Mouse (Mus musculus) granulocyte monocyte progenitor cell, adult 5-6 weeks (primary cell): ENCODE data around the gene Gpatch2l. TPM values are rescaled to one million over a fixed set of nuclear protein-coding genes. Genes with fewer than 3 reads are reported as not detected.
A peak's percentile ranks its signal among the peaks of the same experiment; 100 is the strongest.

Experiments
- ATAC-seq: replicated peaks from 2 replicates; pipeline ENCODE4 v1.8.0; 2016; ENCODE audit warnings: mild to moderate bottlenecking, moderate TSS enrichment, inconsistent platforms; ENCODE audit not compliant: poor library complexity, severe bottlenecking
- total RNA-seq, 2 experiments: library from RNA; stranded (forward) in 1 of 2; stranded (reverse) in 1 of 2; fragments of 200-712, 200-1000 nt in 1 of 2; fragments of >200 nt in 1 of 2; fragmentation: Nextera tagmentation in 1 of 2; gene quantifications; 2 replicates each; pipeline ENCODE4 v1.2.3; 2014 to 2017

Gpatch2l gene
- total RNA-seq, 2 experiments from 2014 or later = 22.0 to 29.2 TPM

GRCm38 (mm10) chr12:86276463-86276862 lies 34.8 kb downstream of the Gpatch2l start:
- no peak for ATAC-seq

GRCm38 (mm10) chr12:86276895-86277294 lies 35.2 kb downstream of the Gpatch2l start:
- ATAC-seq = no peak

DNA sequence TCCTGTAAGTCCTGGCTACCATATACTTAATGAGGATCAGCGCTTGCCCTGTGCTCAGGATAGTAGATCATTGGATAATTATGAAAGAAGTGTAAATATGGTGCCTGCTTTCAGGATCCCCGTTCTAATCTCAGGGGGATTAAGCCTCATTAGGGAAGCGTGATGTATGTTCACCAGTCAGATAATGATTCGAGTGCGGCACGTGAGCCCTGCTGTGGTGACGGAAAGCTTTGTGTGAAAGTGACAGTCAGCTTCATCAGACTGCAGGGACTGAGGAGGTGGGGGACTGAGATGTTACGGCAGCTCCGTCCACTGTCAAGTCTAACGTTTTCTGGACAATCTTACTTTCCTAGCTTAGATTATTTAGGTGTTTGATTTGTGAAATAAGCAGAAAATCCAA lies 38.3 kb downstream of the Gpatch2l start:
- no peak for ATAC-seq

- no peak for ATAC-seq
Observed at GRCm38 (mm10) chr12:86285704-86286103, 44.0 kb downstream of the Gpatch2l start.

DNA sequence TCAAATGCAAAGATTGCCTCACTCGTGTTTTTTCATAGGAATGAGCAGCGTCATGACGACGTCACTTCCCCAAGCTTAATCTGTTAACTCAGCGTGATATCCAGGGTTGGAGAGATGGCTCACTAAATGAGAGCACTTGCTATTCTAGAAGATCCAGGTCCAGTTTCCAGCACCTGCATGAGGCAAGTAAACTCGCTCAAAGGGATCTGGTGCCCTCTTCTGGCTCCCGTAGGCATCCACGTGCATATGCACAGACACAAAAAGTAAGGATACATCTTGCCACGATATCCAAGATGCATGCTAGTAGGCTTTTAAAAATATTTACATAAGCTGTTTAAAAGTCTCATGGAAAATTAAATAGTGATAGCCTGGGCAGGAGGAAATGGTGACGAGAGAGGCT lies 55.8 kb downstream of the Gpatch2l start:
- no peak for ATAC-seq

DNA sequence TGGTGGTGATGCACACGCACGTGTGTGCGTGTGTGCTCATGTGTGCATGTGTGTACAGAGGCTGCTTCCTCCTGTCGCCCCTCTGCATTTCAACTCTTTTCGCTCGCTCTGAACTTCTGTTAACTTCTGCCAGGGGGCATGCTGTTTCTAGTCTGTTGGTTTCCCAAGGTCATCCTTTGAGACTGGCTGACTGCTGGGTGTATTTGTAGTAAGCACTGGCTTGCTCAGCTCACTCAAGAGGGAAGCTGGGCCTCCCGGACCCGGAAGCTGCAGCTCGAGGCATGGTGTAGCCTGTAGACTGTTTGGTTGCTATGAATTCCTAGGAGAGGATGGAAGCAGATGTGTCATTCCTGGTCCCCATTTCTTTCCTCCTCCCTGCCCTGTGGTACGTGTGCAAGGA lies 61.3 kb downstream of the Gpatch2l start:
- ATAC-seq = no peak

DNA sequence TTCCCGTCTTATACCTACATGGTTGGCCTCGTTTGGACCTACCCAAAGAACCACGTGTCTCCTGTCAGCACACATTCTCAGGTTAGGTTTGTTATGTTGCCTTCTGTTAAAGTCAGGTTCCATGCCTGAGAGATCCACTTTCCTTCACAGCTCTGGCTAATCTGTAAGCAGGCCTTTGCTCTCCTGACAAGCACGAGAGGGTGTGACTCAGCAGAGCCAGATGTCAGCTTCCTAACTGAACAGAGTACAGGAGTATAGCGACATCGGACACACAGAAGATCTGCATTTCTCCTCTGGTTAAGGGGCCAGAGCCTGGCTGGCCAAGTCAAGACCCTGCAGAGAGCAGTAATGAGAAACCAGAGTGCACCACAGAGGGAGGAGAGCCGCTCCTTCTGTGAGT lies 63.4 kb downstream of the Gpatch2l start:
- peak; percentile 20; the same call in 1 of the 2 replicates for ATAC-seq

- peak; percentile 76 for ATAC-seq
Observed at GRCm38 (mm10) chr12:86305635-86306243, 64.1 kb downstream of the Gpatch2l start.

GRCm38 (mm10) chr12:86309474-86309873 lies 67.8 kb downstream of the Gpatch2l start:
- no peak for ATAC-seq

DNA sequence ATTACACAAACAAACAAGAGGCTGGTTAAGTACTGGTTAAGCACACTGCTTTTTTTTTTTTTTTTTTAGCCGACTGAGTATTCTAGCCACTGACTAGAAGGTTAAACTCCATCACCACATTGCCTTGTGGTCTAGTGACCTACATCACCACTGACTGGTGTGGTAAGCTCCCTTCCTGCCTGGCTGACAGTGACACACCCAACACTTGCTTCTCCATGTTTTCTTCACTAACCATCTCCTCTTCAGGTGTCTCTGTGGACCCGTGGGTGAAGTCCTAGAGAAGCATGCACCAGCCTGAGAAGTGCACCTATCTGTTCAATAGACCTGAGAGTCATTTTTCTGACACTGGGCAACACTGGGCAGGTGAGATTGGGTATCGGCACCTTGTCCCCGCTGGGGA lies 68.2 kb downstream of the Gpatch2l start:
- peak; percentile 31; the same call in 1 of the 2 replicates for ATAC-seq

DNA sequence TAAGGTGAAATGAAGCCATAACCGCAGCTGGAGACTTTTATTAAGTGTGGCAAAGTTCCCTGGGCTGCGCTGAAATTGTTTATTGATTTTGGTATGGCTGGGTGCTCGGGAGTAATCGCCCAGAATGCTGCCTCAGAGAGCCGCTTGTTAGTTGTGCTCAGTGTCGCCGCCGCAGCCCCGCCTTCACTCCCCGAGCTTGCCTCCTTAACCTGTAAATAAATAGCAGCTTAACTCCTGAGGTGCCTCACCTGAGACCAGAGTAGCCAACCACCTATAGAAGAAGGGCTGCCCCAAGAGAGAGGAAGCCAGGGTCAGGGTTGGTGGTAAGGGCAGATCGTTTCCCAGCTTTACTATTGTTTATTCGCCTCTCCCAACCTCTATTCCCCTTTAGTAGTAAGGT lies 79.0 kb downstream of the Gpatch2l start:
- ATAC-seq = no peak

- no peak for ATAC-seq
Observed at GRCm38 (mm10) chr12:86324297-86324696, 82.6 kb downstream of the Gpatch2l start.

- ATAC-seq = no peak
Observed at GRCm38 (mm10) chr12:86329813-86330212, 88.2 kb downstream of the Gpatch2l start.

GRCm38 (mm10) chr12:86330684-86331083 lies 89.0 kb downstream of the Gpatch2l start:
- no peak for ATAC-seq

DNA sequence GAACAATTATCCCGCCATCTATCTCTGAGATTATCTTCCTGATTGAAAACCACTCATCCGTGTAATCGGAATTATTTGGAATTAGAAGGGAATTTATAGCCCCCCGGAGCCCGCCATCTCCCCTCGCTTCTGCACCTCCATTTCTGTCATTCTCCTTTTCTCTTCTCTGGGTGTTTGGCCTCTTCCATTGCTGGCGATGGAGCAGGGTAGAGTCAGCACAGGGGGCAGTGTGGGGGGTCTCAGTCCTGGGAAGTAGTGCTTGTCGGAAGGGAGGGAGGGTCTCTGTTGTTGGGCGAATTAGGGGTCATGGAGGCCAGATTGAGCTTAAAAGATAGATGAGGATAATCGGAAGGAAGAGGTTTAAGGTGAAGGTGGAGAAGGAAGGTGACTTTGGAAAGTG lies 89.6 kb downstream of the Gpatch2l start:
- no peak for ATAC-seq

- no peak for ATAC-seq
Observed at GRCm38 (mm10) chr12:86336209-86336608, 94.6 kb downstream of the Gpatch2l start.

DNA sequence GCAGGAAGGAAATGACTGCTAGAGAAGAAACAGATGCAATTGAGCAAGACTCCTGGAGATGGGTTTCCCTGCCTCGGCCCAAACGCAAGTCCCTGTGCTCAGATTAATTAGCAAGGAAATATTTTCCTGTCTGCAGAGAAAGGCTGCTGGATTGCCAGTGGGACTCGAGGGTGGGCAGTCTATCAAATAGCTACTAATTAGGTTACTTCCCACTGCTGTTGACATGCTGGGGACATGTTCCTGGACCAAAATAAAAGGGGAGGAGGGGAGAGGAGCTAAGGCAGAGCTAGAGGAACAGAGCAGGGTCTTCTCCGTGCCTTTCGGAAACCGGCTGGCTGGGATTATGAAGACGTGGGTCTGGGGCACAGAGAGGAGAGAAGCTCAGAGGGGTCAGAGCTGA lies 95.2 kb downstream of the Gpatch2l start:
- ATAC-seq = no peak

Other genes starting within 250 kb of the Gpatch2l start
- gene Tgfb3, start 162.8 kb upstream of the Gpatch2l start, total RNA-seq (2014; fragmentation: Nextera tagmentation) = not detected in 2 replicates
- 0.36 TPM in 1 of 2 replicates, not detected in the other for gene Tgfb3, start 162.8 kb upstream of the Gpatch2l start, total RNA-seq (2017)
- gene Ift43, start 159.3 kb upstream of the Gpatch2l start, total RNA-seq (2014; fragmentation: Nextera tagmentation) = not detected in 2 replicates
- gene Ift43, start 159.3 kb upstream of the Gpatch2l start, total RNA-seq (2017) = 1.0 TPM in 1 of 2 replicates, not detected in the other
- gene Esrrb, start 119.3 kb downstream of the Gpatch2l start, total RNA-seq (2014; fragmentation: Nextera tagmentation) = not detected in 2 replicates
- not detected in 2 replicates for gene Esrrb, start 119.3 kb downstream of the Gpatch2l start, total RNA-seq (2017)